Mouse (Mus musculus) 3T3-L1 (cell line): ENCODE measurements around the gene Kazn.
A peak's percentile ranks its signal among the peaks of the same experiment; 100 is the strongest.

Source experiments
- DNase-seq: peaks from one replicate; pipeline ENCODE4 v3.0.0-alpha.2; 2015; ENCODE audit warnings: low read depth, low spot score

Kazn gene

GRCm38 (mm10) chr4:142057529-142058216, 181.5 kb downstream of the Kazn start:
- DNase-seq, result no peak

- no peak for DNase-seq
Observed at GRCm38 (mm10) chr4:142055600-142055999, 183.6 kb downstream of the Kazn start.

- peak; percentile 11 for DNase-seq
Observed at GRCm38 (mm10) chr4:142054580-142054979, 184.6 kb downstream of the Kazn start.

GRCm38 (mm10) chr4:142053661-142054448, 185.3 kb downstream of the Kazn start:
- no peak for DNase-seq

- DNase-seq, result no peak
Observed at GRCm38 (mm10) chr4:142053261-142053660, 185.9 kb downstream of the Kazn start.

GRCm38 (mm10) chr4:142052391-142053132, 186.6 kb downstream of the Kazn start:
- DNase-seq, result no peak
